Mouse (Mus musculus) heart, postnatal 10 days (tissue): Measurements from ENCODE around the gene Gm12185. TPM values are rescaled to one million over a fixed set of nuclear protein-coding genes. Genes with fewer than 3 reads are reported as not detected.
"Not testable (repeated sequence)": the region's sequence is repeated elsewhere in the genome, so short reads cannot be mapped to it uniquely, and the experiment has no call there.

Source experiments
- DNase-seq, 2 experiments: peaks; one replicate each; pipeline ENCODE4 v3.0.0; 2021
- intact Hi-C: fragments of 180-260 bp; cut with DNase I; formaldehyde crosslinking; loops from one replicate; pipeline ENCODE4 v1.15.1; 2025
- total RNA-seq, 2 experiments: library from RNA; stranded (reverse); gene quantifications; 2 replicates each; pipeline ENCODE4 v1.2.3; 2021

The Gm12185 gene
- total RNA-seq, 2 experiments from 2014 or later = 0.17 to 0.45 TPM

- intact Hi-C loops = not testable (repeated sequence)
These were observed 68.2 kb downstream of the Gm12185 start for GRCm38 (mm10) chr11:48923818-48924217.

GRCm38 (mm10) chr11:48918380-48918779 is 73.6 kb downstream of the Gm12185 start:
- DNase-seq = no peak
- intact Hi-C loops = no loop called here

More at GRCm38 (mm10) chr11:48923818-48924217, 68.2 kb downstream of the Gm12185 start:
- DNase-seq = not testable (repeated sequence)

GRCm38 (mm10) chr11:48913611-48914010 is 78.4 kb downstream of the Gm12185 start:
- intact Hi-C loops = no loop called here
- DNase-seq = no peak

GRCm38 (mm10) chr11:48908459-48908858 is 83.6 kb downstream of the Gm12185 start:
- no peak for DNase-seq
- intact Hi-C loops = no loop called here

DNA sequence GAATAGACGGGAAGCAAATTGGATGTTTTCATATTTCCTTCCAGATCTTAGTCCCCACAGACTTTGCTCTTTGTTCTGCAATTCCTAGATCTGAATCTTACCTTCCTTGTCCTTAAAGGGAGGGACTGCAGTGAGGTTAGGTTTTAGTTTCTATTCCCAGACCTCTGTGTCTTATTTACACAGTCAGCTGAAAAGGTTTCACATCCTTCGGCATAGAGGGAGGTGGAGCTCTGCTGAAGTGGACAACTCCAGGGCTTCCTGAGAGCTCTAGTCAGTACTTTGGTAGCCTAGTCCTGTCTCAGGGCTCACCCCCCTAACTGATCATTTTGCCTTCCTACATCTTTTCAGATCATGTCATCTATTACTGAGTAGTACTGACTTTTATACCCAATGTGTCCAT is 90.0 kb downstream of the Gm12185 start, which contains the start of gene Gm5431:
Gene Gm5431, minus strand, starts transcription at position 194 of the 400 bp plus-strand sequence.
- peak in 1 of 2 experiments; percentile 3 for DNase-seq
- intact Hi-C loops = no loop called here

GRCm38 (mm10) chr11:48901567-48901930 is 90.5 kb downstream of the Gm12185 start:
- DNase-seq, intact Hi-C loops: not testable (repeated sequence)

- peak; percentile 9 for DNase-seq
- intact Hi-C loops = not testable (repeated sequence)
These were observed 91.1 kb downstream of the Gm12185 start for GRCm38 (mm10) chr11:48900654-48901566.

DNA sequence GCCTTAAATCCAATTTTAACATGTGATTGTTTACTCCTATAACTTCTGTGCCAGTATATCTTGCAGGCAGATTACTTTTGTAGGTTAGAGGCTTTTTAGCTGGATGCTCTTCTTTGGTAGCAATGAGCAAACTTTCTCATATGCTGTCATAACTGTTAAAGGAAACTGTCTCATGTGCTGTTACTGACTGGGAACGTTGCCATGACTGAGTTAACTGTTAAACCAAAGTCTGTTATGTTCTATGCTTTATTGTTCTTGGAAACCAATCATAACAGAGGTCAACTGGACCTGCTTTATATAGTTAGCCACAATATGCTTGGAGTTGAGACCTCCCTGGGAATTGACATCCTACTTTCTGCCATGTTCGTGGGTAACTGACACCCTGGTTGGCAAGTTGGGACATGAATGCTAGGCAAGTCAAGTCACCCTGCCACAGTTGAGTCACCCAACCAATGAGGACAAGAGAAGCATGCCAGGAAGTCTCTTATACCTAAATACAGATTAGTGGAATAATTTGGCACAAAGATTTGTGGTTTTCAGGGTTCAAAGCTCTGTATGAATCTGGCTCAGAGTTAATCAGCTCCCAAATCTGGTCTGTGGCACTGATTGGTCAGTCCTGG is 93.1 kb downstream of the Gm12185 start:
- intact Hi-C loops = no loop called here
- DNase-seq = no peak

DNA sequence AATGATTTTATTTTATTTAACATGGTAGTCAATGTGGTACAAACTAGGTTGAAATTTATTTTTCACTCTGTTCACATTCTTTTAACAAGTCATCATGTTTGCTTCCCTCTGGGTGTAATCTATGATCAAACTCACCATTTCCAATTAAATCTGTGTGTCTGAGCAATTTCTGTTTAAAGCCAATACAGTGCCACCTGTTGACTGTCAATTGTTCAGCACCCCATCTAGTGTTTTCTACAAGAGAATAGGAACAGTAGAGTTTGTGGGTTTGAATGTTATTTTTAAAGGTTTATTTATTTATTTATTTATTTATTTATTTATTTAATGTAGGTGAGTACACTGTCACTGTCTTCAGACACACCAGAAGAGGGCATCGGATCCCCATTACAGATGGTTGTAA is 115.3 kb downstream of the Gm12185 start:
- no peak for DNase-seq
- intact Hi-C loops = loop anchor here (2.0 to 10.0 kb wide), 2 partner anchors 396 to 538 kb away; no protein-coding TSS in a partner anchor

DNA sequence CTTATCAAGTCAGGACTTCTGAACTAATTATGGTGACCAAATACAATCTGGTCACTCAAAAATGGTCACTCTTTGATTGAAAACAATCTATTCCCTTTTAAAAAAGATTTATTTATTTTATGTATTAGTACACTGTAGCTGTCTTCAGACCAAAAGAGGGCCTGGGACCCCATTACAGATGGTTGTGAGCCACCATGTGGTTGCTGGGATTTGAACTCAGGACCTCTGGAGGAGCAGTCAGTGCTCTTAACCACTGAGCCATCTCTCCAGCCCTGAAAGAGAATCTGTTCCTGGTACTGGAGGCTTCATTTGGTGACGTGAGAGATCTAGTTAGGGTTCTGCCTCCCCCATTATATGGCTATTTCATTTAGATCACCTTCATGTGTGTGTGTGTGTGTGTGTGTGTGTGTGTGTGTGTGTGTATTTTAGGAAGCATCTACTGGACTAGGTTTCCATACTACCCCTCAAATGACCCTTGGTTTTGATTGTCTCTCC is 116.6 kb downstream of the Gm12185 start:
- intact Hi-C loops = loop anchor here (10.0 kb wide), 1 partner anchor 539 kb away; no protein-coding TSS in a partner anchor
- DNase-seq = not testable (repeated sequence)

- intact Hi-C loops = loop anchor here (1.0 to 10.0 kb wide), 4 partner anchors 229 to 540 kb away; partner anchors contain the start of genes Btnl9 and Zfp62
- peak; percentile 57 to 68 for DNase-seq
These were observed 117.6 kb downstream of the Gm12185 start for GRCm38 (mm10) chr11:48874465-48874864.

DNA sequence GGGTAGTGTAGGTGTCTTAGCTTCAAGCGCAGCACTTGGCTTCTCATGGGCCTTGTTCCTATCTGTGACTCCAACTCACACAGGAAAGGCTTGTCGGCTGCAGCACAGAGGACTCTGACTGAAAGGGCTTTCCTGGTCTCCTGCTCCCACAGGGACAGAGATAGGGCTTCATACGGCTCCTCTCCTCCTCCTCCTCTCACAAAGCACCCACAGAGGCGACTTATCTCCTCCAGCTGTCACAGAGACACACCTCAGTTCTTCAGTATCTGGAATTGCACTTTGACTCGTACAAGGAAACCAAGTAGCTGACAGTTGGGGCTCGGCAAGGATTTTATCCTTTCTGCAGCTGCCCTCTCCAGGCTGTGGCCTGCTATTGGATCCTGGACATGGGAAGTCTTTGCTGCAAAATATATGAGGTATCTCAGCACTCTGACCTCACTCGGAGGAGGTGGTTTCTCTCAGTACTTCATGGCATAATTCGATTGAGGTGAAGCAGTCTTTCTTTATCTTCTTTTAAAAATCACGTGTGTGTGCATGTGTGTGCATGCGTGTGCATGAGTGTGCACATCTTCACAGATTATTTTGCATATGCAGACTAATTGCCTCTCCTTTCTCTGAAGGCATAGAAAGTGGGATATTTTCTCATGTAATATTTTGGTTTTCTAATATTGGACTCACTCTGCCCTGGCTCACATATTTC is 118.3 kb downstream of the Gm12185 start:
- no peak for DNase-seq
- intact Hi-C loops = loop anchor here (1.0 to 10.0 kb wide), 4 partner anchors 230 to 541 kb away; partner anchors contain the start of genes Btnl9 and Zfp62

DNA sequence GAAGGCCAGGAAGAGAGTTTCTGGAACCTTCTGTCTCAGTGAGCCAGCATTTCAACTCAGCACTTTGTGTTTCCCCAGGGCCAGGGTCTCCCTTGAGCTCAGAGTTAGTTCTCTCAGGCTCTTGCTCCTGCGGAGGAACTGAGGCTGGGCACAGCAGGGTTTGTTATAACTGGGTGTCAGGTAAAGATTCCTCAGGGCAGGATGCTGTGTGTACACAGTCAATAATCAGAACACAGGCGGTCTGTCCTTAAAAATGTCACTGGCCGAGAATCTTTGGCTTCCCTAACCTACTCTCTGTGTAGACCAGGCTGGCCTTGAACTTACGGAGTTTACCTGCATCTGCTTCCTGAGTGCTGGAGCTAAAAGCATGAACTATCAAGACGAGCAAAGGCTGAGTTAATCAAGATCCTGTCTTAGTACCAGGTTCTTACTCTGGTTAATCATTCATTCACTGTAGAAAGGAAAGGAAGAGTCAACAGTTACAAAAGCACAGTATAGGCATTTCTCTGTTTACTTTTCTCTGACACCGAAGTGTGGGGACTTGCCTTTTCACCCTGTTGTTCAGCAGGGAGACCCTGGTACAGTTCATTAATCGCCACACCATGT is 119.2 kb downstream of the Gm12185 start:
- no peak for DNase-seq
- intact Hi-C loops = loop anchor here (5.0 to 10.0 kb wide), 3 partner anchors 315 to 542 kb away; partner anchors contain the start of genes Btnl9 and Zfp62

GRCm38 (mm10) chr11:48871817-48872541 is 120.0 kb downstream of the Gm12185 start:
- intact Hi-C loops = loop anchor here (5.0 to 10.0 kb wide), 3 partner anchors 315 to 543 kb away; partner anchors contain the start of genes Btnl9 and Zfp62

GRCm38 (mm10) chr11:48871201-48871772 is 120.7 kb downstream of the Gm12185 start, which contains the start of gene Irgm1:
Gene Irgm1 (minus strand): TSS chr11:48871683.
- intact Hi-C loops = loop anchor here (5.0 to 10.0 kb wide), 3 partner anchors 316 to 544 kb away; partner anchors contain the start of genes Btnl9 and Zfp62
- DNase-seq = peak; percentile 70 to 76

More at GRCm38 (mm10) chr11:48871817-48872541, 120.0 kb downstream of the Gm12185 start:
- DNase-seq = peak; percentile 57 to 65

GRCm38 (mm10) chr11:48870781-48871180 is 121.2 kb downstream of the Gm12185 start:
- intact Hi-C loops = loop anchor here (5.0 to 10.0 kb wide), 3 partner anchors 317 to 544 kb away; partner anchors contain the start of genes Btnl9 and Zfp62
- no peak for DNase-seq

- peak in 1 of 2 experiments; percentile 27 for DNase-seq
- intact Hi-C loops = loop anchor here (5.0 to 10.0 kb wide), 3 partner anchors 318 to 545 kb away; partner anchors contain the start of genes Btnl9 and Zfp62
These were observed 122.5 kb downstream of the Gm12185 start for GRCm38 (mm10) chr11:48869380-48870110.

- DNase-seq = no peak
- intact Hi-C loops = no loop called here
These were observed 125.5 kb downstream of the Gm12185 start for GRCm38 (mm10) chr11:48866481-48866880.
